18 mouse cellular contexts compared by ENCODE assay signal in the genomic region with DNA sequence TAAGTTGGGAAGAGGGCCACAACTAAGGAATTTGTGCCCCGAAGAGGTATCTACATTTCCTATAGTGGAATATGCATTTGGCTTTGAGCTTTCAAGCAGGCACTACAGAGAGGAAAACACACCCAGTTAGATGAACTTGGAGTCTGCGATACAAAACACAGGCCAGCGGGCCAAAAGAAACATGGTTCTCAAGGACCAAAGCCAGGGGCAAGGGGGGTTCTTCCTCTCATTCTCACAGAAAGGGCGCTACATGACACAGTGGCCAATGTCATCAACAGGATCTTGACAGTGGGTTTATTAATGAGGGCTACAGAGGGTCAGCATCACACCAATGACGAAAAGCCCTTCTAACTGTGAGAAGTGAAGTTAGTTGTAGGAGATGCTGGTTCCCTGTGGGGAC.
DNase-seq lines count a peak whose midpoint lies in the region; ATAC-seq and TF ChIP-seq lines count a peak whose summit lies in the region.
"Had no signal": no experiment of that assay in that cellular context is flagged by ENCODE, and none has a peak within 500 bp of the region (broad histone marks: within the 10 kb centered on the region; RNA-seq: fewer than 3 reads in every experiment).

No protein-coding gene starts in this region.

- peaks cover 13% of the 10 kb centered on the region for H3K36me3 ChIP-seq in kidney, embryonic 16.5 days (ENCODE audit: insufficient read depth, low read length)
- 0 out of 2 replicates have a peak, but pooled peaks cover 1% of the 10 kb centered on the region for H3K36me3 ChIP-seq in kidney, adult 2 months (ENCODE audit: control insufficient read depth, insufficient read depth, low read length)
- H3K36me3 ChIP-seq in lung, postnatal 0 days (ENCODE audit: insufficient read depth, low read length): peaks cover 30% of the 10 kb centered on the region

- peak overlapping the region; percentile 78 for H3K27ac ChIP-seq in gastrocnemius, adult 2 months
- H3K27ac ChIP-seq in kidney, embryonic 16.5 days (ENCODE audit: low read length): peak overlapping the region; percentile 43; the same call in 1 of the 2 replicates
- no peak overlapping the region for H3K27ac ChIP-seq in kidney, adult 2 months (ENCODE audit: insufficient read depth, low read depth, low read length)
- H3K27ac ChIP-seq in lung, postnatal 0 days (ENCODE audit: low read length): peak overlapping the region; percentile 81
- H3K27ac ChIP-seq: liver, embryonic 12.5 days had no signal

- TF ChIP-seq CTCF in gastrocnemius, adult 2 months (IDR thresholded peaks at IDR 0.05): no peak
- no peak for TF ChIP-seq CTCF in kidney, adult 2 months (conservative IDR thresholded peaks at IDR 0.05; ENCODE audit: insufficient read depth, insufficient read length, low read depth, low read length)
- no peak for TF ChIP-seq CTCF in lung, postnatal 0 days (IDR thresholded peaks at IDR 0.05)

- no peak overlapping the region for H3K4me2 ChIP-seq in kidney, embryonic 16.5 days (replicated peaks; ENCODE audit: low read depth, low read length)
- no peak overlapping the region for H3K4me2 ChIP-seq in lung, postnatal 0 days (replicated peaks; ENCODE audit: low read depth, low read length)
- H3K4me2 ChIP-seq: liver, embryonic 12.5 days; neural tube, embryonic 15.5 days had no signal

- no peak overlapping the region for H3K4me3 ChIP-seq in gastrocnemius, adult 2 months
- H3K4me3 ChIP-seq in kidney, embryonic 16.5 days (ENCODE audit: low read length): no peak overlapping the region
- no peak overlapping the region for H3K4me3 ChIP-seq in kidney, adult 2 months (ENCODE audit: insufficient read depth, low read depth, low read length)
- H3K4me3 ChIP-seq in lung, postnatal 0 days (ENCODE audit: low read depth, low read length): no peak overlapping the region
- H3K4me3 ChIP-seq: liver, embryonic 12.5 days; neural tube, embryonic 15.5 days had no signal

- peaks cover 9% of the 10 kb centered on the region for H3K9me3 ChIP-seq in kidney, embryonic 16.5 days (ENCODE audit: low read length)
- H3K9me3 ChIP-seq in lung, postnatal 0 days (ENCODE audit: low read length): 0 out of 2 replicates have a peak, but pooled peaks cover 4% of the 10 kb centered on the region
- H3K9me3 ChIP-seq: neural tube, embryonic 15.5 days had no signal

- peaks cover 45% of the 10 kb centered on the region for H3K4me1 ChIP-seq in kidney, embryonic 16.5 days (ENCODE audit: insufficient read depth, low read length)
- H3K4me1 ChIP-seq in kidney, adult 2 months (ENCODE audit: control insufficient read depth, insufficient read depth, low read length): peaks cover 9% of the 10 kb centered on the region
- peaks cover 10% of the 10 kb centered on the region; the same call in 1 of the 2 replicates for H3K4me1 ChIP-seq in lung, postnatal 0 days (ENCODE audit: insufficient read depth, low read depth, low read length)

- 77% methylated on average over 5 of the region's 5 CpGs for WGBS in kidney, embryonic 16.5 days
- 73% methylated on average over 5 of the region's 5 CpGs for WGBS in kidney, adult 2 months
- WGBS in lung, postnatal 0 days: 71% methylated on average over 5 of the region's 5 CpGs

- intact Hi-C loops in gastrocnemius, adult 2 months (cut with DNase I): loop anchor here (5.0 kb wide), 1 partner anchor 70 kb away; no protein-coding TSS in a partner anchor

- TF ChIP-seq EP300 in lung, postnatal 0 days (IDR thresholded peaks at IDR 0.05): no peak

- H3K9ac ChIP-seq in kidney, embryonic 16.5 days (replicated peaks; ENCODE audit: low read length): no peak overlapping the region
- H3K9ac ChIP-seq in lung, postnatal 0 days (replicated peaks; ENCODE audit: low read depth): no peak overlapping the region
- H3K9ac ChIP-seq: liver, embryonic 12.5 days; neural tube, embryonic 15.5 days had no signal

- no peaks in the 10 kb centered on the region for H3K27me3 ChIP-seq in kidney, embryonic 16.5 days (ENCODE audit: insufficient read depth, low read length)
- no peaks in the 10 kb centered on the region for H3K27me3 ChIP-seq in kidney, adult 2 months (replicated peaks; ENCODE audit: control insufficient read depth, insufficient read depth, low read length)
- no peaks in the 10 kb centered on the region for H3K27me3 ChIP-seq in lung, postnatal 0 days (replicated peaks; ENCODE audit: insufficient read depth, low read length)
- H3K27me3 ChIP-seq: liver, embryonic 12.5 days; neural tube, embryonic 15.5 days; Patski had no signal

- no peak for DNase-seq in gastrocnemius, adult 2 months
- DNase-seq in gastrocnemius, postnatal 25 days: no peak
- no peak for DNase-seq in kidney, adult 2 months
- DNase-seq in lung, postnatal 0 days (ENCODE audit: low spot score): no peak
- no peak for DNase-seq in lung, postnatal 14 days
- DNase-seq in liver: no peak
- DNase-seq: adrenal gland, postnatal 14 days; cerebellum, adult 11 months; cerebellum, postnatal 36 days; kidney, postnatal 25 days; thymus, postnatal 25 days had no signal

- no peak for TF ChIP-seq POLR2A in kidney, adult 2 months (IDR thresholded peaks at IDR 0.05; ENCODE audit: low read depth, low read length)

- ATAC-seq in kidney, embryonic 16.5 days (ENCODE audit: low FRiP score, low TSS enrichment): no peak
- no peak for ATAC-seq in lung, postnatal 0 days
- ATAC-seq: CD4-positive, CD25-positive, alpha-beta regulatory T cell, adult 4 months; hindbrain, embryonic 16.5 days; midbrain, embryonic 16.5 days; Patski had no signal
